Mouse (Mus musculus) neural tube, embryonic 10.5 days (tissue): ENCODE data around the gene Mybpc2.
A peak's percentile ranks its signal among the peaks of the same experiment; 100 is the strongest.

ENCODE experiments used
- DNase-seq: peaks from one replicate; pipeline ENCODE4 v3.0.0-alpha.2; 2017; ENCODE audit warnings: low spot score; ENCODE audit errors: extremely low spot score

The Mybpc2 gene

GRCm38 (mm10) chr7:44524502-44524901 is at the start of gene Mybpc2:
Gene Mybpc2, minus strand, starts transcription at chr7:44524656.
- DNase-seq = no peak

- no peak for DNase-seq
Measured at GRCm38 (mm10) chr7:44572956-44573484, 48.6 kb upstream of the Mybpc2 start.

GRCm38 (mm10) chr7:44572213-44572701 is 47.8 kb upstream of the Mybpc2 start, which contains the start of gene Napsa:
Gene Napsa, plus strand, starts transcription at chr7:44572380.
- no peak for DNase-seq

DNA sequence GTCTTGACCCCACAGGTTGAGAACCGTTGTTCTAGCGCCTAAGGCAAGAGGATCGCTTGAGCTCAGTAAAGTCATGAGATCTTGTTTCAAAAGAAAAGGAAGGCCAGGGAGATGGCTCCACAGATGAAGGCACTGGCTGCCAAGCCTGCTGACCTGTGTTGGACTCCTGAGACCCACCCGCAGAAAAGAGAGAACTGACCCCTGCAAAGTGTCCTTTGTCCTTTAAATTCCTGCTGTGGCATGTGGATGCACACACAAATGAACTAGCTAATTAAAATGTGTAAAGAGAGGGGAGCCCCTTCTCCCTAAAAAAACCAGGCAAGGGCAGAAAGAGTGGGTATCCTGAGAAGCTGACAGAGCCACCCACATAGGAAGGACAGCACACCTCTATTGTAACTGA is 47.4 kb upstream of the Mybpc2 start:
- DNase-seq = no peak

GRCm38 (mm10) chr7:44570989-44571388 is 46.5 kb upstream of the Mybpc2 start:
- DNase-seq = no peak

- DNase-seq = no peak
Measured at GRCm38 (mm10) chr7:44568803-44569202, 44.3 kb upstream of the Mybpc2 start.

- no peak for DNase-seq
Measured at GRCm38 (mm10) chr7:44565414-44565813, 41.0 kb upstream of the Mybpc2 start.

- DNase-seq = no peak
Measured at GRCm38 (mm10) chr7:44564486-44564885, 40.0 kb upstream of the Mybpc2 start.

DNA sequence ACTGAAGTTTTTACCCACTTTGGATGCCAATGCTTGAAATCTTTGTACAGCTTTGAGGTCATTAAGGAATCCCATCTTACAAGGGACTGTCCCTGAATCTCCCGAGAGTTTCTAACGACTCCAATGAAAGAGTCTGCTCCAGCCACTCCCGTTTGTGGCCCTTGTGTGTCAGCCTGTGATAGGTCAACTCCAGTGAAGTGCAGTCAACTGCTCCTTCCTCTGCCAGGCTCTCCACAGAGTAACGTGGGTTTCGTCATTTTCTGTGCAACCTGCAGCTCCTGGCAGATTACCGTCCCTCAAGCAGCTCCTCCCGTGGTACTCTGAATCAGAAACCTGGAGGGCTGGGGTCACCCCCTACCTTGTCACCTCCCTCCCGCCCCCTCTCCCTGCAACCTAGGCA is 38.8 kb upstream of the Mybpc2 start:
- no peak for DNase-seq

DNA sequence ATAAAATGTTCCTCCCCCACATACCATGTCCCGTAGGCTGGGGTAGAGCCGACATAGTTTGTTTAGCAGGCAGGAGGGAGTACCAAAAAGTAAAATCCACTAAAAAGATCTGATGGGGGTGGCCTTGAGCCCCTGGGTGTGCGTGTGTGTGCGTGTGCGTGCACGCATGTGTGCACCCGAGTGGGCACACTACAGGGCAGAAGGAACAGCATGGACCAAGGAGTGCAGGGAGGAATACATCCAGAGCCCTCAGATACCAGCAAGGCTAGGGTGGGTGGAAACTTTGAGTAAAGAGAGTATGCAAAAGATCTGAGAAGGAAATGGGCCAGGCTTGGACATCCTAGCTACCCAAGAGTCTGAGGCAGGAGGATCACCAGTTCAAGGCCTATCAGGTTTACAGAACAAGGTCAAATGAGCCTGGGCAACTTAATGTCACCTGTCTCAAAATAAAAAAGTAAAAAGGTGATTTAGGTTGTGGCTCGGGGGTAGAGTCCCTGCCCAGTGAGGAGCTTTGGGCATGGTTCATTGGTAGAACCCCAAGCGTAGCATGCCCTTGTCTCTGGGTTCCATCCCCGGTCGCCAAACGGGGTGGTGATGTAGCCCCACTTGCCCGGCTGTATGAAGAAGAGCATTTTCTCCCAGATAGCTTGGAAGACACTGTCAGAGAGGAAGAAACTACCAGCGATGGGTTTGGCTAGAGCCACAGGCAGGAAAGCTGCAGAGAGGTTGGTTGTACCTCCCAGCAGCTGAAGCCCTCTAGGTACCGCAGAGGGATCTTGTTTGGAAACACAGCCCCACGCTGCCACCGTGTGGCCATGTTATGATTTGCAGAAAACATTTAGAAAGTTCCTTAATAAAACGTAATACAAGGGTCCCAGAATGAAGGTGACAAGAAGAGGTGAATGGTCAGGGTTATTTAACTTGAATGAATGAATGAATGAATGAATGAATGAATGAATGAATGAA is 36.3 kb upstream of the Mybpc2 start:
- DNase-seq = peak; percentile 73

DNA sequence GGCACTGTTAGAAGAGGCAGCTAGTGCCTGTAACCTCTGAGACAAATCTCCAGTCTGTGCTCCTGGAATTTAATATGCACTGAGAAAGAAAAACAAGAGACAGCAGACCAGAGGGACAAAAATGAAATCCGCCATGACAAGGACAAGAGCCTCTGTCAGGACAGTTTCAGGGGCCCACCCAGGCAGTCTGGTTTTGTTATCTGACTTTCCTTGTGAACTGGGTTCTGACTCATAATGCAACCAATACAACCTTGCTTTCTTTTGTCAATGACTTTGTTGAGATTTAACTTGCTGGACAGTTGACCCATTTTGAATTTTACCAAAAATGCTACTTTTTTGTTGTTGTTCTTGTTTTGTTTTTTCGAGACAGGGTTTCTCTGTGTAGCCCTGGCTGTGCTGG is 33.2 kb upstream of the Mybpc2 start:
- no peak for DNase-seq

DNA sequence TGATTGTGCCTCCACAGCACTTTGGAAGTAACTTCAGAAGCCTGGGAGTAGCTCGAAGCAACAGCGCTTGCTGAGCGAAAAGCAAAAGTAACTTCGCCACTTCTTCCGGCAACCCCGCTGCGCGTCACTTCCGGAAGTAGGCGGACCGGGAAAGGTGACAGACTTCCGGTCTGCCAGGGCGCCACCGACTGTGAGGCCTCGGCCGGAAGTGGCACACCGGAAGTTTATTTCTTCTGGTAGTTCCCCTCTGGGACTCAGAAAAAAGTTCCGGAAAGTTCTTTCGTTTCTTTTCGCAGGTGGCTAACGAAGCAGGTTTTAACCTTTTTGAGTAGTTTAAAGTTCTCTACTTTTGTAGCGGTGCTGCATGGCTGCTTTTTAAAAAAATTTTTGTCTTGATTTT is 29.4 kb upstream of the Mybpc2 start, which contains the start of gene Nr1h2:
Gene Nr1h2, minus strand, starts transcription at position 126 of the 400 bp plus-strand sequence.
- DNase-seq = peak; percentile 97

GRCm38 (mm10) chr7:44553196-44553764 is 28.8 kb upstream of the Mybpc2 start:
- DNase-seq = peak; percentile 90

- no peak for DNase-seq
Measured at GRCm38 (mm10) chr7:44552141-44552908, 27.9 kb upstream of the Mybpc2 start.

GRCm38 (mm10) chr7:44551731-44552130 is 27.3 kb upstream of the Mybpc2 start:
- DNase-seq = no peak

DNA sequence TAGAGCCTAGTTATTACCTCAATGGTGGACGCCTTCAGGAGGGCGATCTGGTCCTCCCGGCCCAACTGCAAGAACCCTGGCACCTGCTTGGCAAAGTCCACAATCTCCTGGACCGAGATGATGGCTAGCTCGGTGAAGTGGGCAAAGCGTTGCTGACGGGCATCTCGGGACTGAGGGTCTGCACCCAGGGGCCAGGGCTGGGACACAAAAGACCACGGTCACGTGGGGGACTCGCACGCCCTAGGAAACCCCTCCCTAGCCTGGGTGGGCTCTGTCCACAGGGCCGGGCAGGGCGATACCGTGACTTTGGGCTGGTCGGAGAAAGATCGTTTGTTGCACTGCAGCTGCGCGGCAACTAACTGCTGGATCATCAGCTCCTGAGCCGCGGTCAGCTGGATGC is 26.8 kb upstream of the Mybpc2 start:
- no peak for DNase-seq

DNA sequence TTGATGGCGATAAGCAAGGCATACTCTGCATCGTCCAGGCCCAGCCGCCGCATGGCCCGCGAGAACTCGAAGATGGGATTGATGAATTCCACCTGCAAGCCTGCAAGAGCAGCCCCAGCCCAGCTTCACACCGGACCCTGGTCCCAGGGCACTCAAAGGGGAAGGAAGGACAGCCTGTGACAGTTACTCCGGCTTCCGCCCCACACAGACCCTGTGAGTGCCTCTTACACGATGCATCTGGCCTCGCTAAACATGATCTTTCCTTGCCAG is 25.9 kb upstream of the Mybpc2 start:
- no peak for DNase-seq

DNA sequence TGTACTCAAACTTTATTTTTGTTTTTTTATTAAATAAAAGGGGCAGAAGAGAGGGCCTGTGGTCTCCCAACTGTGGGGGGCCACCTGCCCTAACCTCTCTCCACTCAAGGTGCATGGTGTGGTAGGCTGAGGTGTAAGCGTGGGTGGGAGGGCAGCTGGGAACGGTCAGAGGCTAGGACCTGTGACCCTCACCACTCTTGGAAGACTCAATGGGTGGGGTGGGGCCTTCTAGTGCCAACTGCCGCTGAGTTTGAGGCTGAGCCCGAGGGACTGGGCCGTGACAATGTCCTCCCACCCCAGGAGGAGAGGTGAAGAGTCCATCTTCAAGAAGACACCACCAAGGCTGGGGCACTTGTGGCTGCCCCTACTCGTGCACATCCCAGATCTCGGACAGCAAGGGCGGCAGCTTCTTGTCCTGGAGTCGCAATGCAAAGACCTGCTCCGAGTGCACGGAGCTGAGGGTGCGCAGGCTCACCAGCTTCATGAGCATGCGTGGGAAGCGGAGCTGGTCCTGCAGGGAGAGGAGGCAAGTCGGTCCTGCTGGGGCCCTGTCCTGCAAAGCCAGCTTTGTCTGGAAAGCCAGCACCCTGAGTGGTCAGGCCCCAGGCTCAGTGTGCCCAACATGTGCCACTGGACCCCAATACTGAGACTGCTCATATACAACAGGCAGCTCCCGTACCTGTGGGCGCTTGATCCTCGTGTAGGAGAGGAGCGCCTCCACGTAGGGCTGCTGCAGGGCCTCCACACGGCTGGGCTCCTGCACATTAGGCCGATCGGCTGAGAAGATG is 25.4 kb upstream of the Mybpc2 start:
- DNase-seq = no peak

- peak; percentile 99 for DNase-seq
Measured at GRCm38 (mm10) chr7:44548497-44549087, 24.1 kb upstream of the Mybpc2 start, which contains the start of gene Pold1. Gene Pold1, minus strand, starts transcription at chr7:44548849.

GRCm38 (mm10) chr7:44547725-44548124 is 23.3 kb upstream of the Mybpc2 start:
- DNase-seq = no peak
